Mouse (Mus musculus) heart, adult 18-20 months (tissue): ENCODE data around the gene Hspa1b. TPM values are rescaled to one million over a fixed set of nuclear protein-coding genes. Genes with fewer than 3 reads are reported as not detected.
"Not testable (repeated sequence)": the region's sequence is repeated elsewhere in the genome, so short reads cannot be mapped to it uniquely, and the experiment has no call there.

ENCODE experiments used
- DNase-seq, 2 experiments: peaks; one replicate each; pipeline ENCODE4 v3.0.0; 2021 to 2022; ENCODE audit warnings: mixed read lengths in 1 of 2
- long read RNA-seq, 2 experiments: library from polyadenylated mRNA; stranded (forward); transcript quantifications; one replicate each; pipeline ENCODE4 v2.0.0; 2021
- total RNA-seq, 2 experiments: library from RNA; stranded (reverse); gene quantifications; 2 replicates each; pipeline ENCODE4 v1.2.3; 2021

Gene Hspa1b
- 10 to 100 TPM; 15.5 to 68.2 TPM for total RNA-seq
- long read RNA-seq, experiment 1, transcript Hspa1b-201 (1 exons, 2,803 nt): major isoform, 6 of 6 reads
- long read RNA-seq, experiment 1, partial matches to known transcripts: 0 of 6 reads
- long read RNA-seq, experiment 1, other reads (novel, unspliced or antisense): 0 of 6 reads
- long read RNA-seq, experiment 2, transcript Hspa1b-201 (1 exons, 2,803 nt): major isoform, 12 of 12 reads
- long read RNA-seq, experiment 2, partial matches to known transcripts: 0 of 12 reads
- long read RNA-seq, experiment 2, other reads (novel, unspliced or antisense): 0 of 12 reads

DNA sequence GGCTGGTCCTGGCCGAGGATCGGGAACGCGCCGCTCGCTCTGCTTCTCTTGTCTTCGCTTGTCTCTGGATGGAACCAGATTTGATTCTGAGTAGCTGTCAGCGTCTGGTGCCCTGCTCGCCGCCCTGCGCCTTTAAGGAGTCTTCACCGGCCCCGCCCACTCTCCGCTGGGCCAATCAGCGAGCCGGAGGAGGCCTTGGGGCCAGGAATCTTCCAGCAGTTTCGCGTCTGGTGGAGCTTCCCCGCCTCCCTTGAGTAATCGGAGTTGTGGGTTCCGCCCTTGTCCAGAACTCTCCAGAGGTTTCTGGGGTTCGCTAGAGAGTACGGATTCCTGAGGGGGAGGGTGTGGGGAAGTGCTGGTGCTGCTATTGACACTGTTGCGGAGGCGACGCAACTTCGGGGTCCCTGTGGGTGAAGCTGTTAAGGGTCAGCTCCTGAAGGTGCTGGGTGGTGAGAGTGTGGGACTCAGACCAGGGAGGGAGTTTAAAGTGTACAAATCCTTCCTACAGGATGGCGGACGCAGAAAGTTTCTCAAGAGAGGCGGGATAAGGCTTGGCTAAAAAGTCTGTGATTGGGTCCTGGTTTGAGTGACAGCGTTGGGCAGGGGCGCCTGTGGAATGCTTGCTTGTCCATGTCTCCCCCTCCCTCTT, at the start of gene Hspa1b:
Gene Hspa1b (minus strand): TSS at position 109 of the 649 bp plus-strand sequence.
- peak; percentile 93 to 97 for DNase-seq

GRCm38 (mm10) chr17:35007387-35007991, 48.5 kb upstream of the Hspa1b start:
- no peak for DNase-seq

- DNase-seq: not testable (repeated sequence)
Measured at GRCm38 (mm10) chr17:35005902-35006301, 46.9 kb upstream of the Hspa1b start.

- no peak for DNase-seq
Measured at GRCm38 (mm10) chr17:35005158-35005557, 46.1 kb upstream of the Hspa1b start.

DNA sequence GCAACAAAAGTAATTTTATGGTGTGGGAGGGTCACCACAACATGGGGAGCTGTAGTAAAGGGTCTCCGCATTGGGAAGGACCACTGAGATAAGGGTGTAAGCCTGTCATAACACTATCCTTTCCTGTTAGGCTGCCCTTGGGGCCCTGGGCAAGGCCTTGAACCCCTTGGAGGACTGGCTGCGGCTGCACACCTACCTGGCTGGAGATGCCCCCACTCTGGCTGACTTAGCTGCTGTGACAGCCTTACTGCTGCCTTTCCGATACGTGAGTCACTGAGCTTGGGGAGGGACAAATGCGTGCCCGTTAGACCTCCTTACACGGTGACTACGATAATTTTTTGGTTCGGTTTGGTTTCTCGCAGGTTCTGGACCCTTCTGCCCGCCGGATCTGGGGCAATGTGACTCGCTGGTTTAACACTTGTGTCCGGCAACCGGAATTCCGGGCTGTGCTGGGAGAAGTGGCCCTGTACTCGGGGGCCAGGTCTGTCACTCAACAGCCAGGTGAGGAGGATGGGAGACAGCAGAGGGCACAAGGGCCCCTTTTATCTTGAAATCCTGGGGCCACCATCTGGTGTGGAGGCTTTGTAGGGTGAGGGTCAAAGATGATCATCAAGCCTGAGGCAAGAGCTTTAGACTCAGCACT, 45.2 kb upstream of the Hspa1b start:
- no peak for DNase-seq

- no peak for DNase-seq
Measured at GRCm38 (mm10) chr17:35003022-35003838, 44.2 kb upstream of the Hspa1b start.

DNA sequence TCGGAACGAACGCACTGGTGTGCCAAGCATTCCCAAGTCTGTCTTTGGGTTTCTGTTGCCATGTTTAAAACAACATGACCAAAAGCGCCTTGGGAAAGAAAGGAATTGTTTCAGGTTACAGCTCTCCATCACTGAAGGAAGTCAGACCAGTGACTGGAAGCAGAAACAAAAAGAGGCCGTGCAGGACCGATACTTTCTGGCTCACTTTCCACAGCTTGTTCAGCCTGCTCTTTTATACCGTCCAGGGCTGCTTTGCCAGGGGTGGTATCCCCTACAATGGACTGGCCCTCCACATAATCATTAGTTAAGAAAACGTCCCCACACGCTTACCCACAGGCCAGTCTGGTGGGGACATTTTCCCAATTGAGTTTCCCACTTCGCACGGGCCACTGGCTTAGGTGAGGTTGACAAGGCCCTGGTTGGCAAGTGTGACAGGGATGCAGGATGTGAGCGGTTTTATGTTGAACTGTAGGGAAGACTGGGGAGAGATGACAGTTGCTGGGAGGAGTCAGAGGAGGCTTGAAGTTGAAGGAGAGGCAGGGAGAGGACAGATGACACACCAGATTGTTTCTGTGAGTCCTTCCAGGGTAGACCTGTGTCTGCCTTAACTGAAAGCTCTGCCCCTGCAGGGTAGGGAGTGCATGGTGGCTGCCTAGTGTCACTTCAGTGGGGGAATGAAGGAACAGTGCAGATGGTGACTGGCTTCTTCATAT, 43.3 kb upstream of the Hspa1b start:
- DNase-seq: no peak

GRCm38 (mm10) chr17:35001452-35002152, 42.6 kb upstream of the Hspa1b start:
- DNase-seq: no peak

- peak; percentile 91 to 93 for DNase-seq
Measured at GRCm38 (mm10) chr17:35000717-35001451, 41.8 kb upstream of the Hspa1b start, which contains the start of gene Vars. Gene Vars (plus strand): TSS chr17:35000987.

DNA sequence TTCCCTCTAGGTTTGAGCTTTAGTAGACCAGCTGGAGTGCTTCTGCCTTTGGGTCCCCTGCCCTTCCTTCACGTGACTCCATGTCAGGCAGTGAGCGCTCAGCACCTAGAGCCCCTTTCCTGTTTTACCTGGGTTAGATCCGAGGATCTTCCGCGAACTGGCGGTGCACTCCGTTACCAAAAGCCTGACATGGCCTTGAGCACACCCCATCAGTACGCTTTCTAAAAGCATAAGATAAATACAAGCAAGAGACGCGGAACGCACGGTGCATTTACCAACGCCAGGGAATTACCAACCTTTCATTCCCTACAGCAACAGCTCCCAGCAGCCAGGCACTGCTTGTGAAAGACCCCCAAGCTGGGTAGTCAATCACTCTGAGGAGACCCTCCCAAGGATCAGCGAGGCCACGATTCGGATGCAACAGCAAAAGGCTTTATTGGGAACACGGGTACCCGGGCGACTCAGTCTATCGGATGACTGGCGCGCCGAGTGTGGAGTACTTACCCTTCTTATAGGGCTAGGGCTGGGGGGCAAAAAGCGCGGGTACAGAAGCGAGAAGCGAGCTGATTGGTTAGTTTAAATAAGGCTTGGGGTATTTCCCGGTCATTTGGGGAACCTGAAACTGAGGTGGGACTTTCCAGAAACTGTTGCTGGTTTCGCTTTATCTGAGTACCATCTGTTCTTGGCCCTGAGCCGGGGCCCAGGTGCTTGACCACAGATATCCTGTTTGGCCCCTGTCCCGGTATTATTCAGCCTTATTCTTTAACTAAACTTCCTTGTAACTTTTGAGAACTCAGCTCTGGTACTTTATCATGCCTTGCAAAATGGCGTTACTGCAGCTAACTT, 41.1 kb upstream of the Hspa1b start:
- DNase-seq: not testable (repeated sequence)

GRCm38 (mm10) chr17:34998526-34999430, 39.7 kb upstream of the Hspa1b start:
- no peak for DNase-seq

- DNase-seq: no peak
Measured at GRCm38 (mm10) chr17:34997142-34997483, 38.1 kb upstream of the Hspa1b start.

DNA sequence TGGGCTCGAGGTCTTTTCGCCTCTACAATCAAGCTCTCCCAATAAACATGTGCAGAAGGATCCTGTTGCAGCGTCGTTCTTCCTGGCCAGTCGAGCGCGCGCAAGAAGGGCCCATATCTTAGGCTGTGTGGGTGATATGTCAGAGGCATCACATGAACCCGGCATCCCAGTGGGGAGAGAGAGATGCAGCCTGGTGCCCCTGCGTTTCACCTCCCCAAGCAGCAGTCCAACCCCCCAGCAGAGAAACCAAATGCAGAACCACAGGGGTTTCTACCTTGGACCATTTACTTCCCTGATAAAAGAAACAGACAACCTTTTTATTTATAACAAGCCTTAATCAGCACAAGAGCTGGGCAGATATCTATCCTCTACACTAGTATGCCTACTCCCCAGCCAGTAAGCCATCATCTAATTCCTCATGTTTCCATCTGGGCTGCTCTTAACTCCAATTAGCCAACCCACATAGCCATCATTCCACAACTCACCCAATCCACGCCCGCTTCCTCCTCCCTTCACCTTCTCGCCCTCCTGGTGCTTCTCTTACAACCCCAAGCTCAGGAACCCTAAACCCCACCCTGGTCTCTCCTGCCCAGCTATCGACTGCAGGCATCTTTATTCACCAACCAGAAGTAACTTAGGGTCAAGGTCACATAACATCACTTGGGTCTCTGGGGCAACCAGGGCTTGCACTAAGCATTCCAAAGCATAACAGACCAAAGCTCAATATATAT, 37.5 kb upstream of the Hspa1b start:
- DNase-seq: no peak

- not testable (repeated sequence) for DNase-seq
Measured at GRCm38 (mm10) chr17:34995927-34996326, 36.9 kb upstream of the Hspa1b start.

DNA sequence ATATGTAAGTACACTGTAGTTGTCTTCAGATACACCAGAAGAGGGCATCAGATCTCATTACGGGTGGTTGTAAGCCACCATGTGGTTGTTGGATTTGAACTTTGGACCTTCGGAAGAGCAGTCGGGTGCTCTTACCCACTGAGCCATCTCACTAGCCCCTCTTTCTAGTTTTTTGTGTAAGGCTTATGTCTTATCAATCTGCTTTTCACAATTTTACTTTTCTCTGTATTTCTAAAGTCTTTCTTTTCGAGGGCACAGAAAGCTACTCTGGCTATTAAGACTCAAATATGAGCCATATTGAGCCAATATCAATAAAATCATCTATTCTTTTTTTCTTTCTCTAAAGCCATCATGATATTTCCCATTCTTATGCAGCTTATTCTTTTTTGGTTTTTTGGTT, 36.2 kb upstream of the Hspa1b start:
- not testable (repeated sequence) for DNase-seq

DNA sequence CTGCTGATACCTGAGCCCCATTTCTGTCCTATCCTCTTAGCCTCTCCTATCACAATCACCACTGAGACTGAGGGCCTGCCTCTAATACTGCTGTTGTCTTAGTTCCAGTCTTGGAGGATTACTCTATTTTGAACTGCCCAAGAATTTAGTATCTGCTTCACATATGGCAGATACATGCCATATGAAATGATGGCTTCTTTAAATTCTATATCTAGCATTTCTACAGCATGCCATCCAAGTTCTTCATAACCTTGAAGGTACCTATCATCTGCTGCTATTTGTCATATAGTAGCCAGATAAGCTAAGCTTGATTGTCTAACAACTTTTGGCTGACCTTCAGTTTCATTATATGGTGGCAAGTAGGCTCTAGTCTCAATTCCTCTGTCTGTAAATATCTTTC, 35.7 kb upstream of the Hspa1b start:
- DNase-seq: no peak

- DNase-seq: peak in 1 of 2 experiments; percentile 52
Measured at GRCm38 (mm10) chr17:34984218-34984617, 25.2 kb upstream of the Hspa1b start.
